Mouse (Mus musculus) hindbrain, embryonic 10.5 days (tissue): ENCODE data around the gene Asb10. TPM values are rescaled to one million over a fixed set of nuclear protein-coding genes. Genes with fewer than 3 reads are reported as not detected.
A peak's percentile ranks its signal among the peaks of the same experiment; 100 is the strongest.
"Not testable (repeated sequence)": the region's sequence is repeated elsewhere in the genome, so short reads cannot be mapped to it uniquely, and the experiment has no call there.

ENCODE experiments used
- DNase-seq: peaks from one replicate; pipeline ENCODE4 v3.0.0-alpha.2; 2017; ENCODE audit warnings: low spot score
- H3K27ac ChIP-seq: fragments of 300-500 bp; sonication (generic); 2 replicates; pipeline ENCODE4 v1.5.1; 2016; ENCODE audit warnings: mild to moderate bottlenecking, moderate library complexity
- H3K27me3 ChIP-seq: fragments of 300-500 bp; sonication (generic); 2 replicates; pipeline ENCODE4 v1.6.1; 2016; ENCODE audit warnings: mild to moderate bottlenecking; ENCODE audit not compliant: poor library complexity, insufficient read depth, severe bottlenecking
- H3K36me3 ChIP-seq: fragments of 300-500 bp; sonication (generic); 2 replicates; pipeline ENCODE4 v1.6.1; 2016; ENCODE audit warnings: mild to moderate bottlenecking, moderate library complexity
- H3K4me1 ChIP-seq: fragments of 300-500 bp; sonication (generic); replicated peaks from 2 replicates; pipeline ENCODE4 v1.6.1; 2016; ENCODE audit warnings: mild to moderate bottlenecking
- H3K4me3 ChIP-seq: fragments of 300-500 bp; sonication (generic); 2 replicates; pipeline ENCODE4 v1.5.1; 2016; ENCODE audit warnings: mild to moderate bottlenecking, moderate library complexity
- H3K9me3 ChIP-seq: fragments of 300-500 bp; sonication (generic); 2 replicates; pipeline ENCODE4 v1.6.1; 2016; ENCODE audit warnings: mild to moderate bottlenecking, moderate library complexity
- WGBS: fragments of 180-500 bp; shearing (Covaris S2); methylation state at CpG from one replicate; pipeline ENCODE4 v1.1.7; 2016; 5-methylcytosine and 5-hydroxymethylcytosine counted together
- polyA plus RNA-seq: library from polyadenylated mRNA; unstranded; fragments of >200 nt; fragmentation: Nextera tagmentation; extraction: Ambion mirVana; gene quantifications from 2 replicates; pipeline ENCODE4 v1.2.1, GENCODE M21; 2016

Asb10 gene
- 0.17 TPM in 1 of 2 replicates, not detected in the other for polyA plus RNA-seq

DNA sequence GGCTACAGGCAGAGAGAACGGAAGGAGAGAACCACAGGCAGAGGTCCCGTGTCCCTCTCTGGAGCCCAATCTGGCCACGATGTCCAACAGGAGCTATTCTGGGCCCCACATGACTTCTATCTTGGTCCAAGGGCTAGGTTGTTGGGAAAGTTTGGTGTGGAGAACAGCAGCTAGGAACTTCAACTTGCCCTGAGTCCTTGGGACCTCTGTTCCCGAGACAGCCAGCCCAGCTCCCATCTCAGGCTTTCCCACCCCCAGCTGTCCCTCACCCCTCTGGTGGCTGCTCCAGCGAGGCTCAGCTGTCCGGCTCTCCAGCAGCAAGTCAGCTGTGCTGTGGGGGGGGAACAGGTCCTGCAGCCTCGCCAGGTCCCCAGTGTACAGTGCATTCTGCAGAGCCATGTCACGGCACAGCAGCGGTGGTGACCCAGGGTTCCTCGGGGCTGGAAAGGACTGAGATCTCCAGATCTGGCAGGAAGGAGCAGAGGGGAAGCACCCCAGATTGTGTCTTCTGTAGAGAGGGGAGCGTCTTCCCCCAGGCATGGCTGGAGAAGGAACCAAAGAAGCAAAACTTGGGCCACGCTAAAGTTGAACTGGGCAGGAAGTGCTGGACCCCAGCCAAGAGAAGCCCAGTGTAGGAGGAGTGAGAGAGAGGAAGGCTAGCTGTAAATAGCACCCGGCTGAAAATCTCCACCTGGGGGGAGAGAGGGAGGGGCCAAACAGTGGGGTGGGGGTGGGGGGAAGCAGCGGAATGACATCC is at the start of gene Asb10:
Gene Asb10, minus strand, starts transcription at position 592 of the 757 bp plus-strand sequence.
- H3K4me1 ChIP-seq = peaks cover 30% of the 10 kb centered on the region
- H3K36me3 ChIP-seq = no peaks in the 10 kb centered on the region
- no peak within 1 kb of the TSS for H3K4me3 ChIP-seq
- H3K27ac ChIP-seq = peak within 1 kb of the TSS; percentile 36; the same call in 1 of the 2 replicates
- peak; percentile 13 for DNase-seq
- no peaks in the 10 kb centered on the region for H3K9me3 ChIP-seq
- WGBS = 46% methylated on average over 14 of the region's 14 CpGs
- peaks cover 25% of the 10 kb centered on the region; the same call in 1 of the 2 replicates for H3K27me3 ChIP-seq

DNA sequence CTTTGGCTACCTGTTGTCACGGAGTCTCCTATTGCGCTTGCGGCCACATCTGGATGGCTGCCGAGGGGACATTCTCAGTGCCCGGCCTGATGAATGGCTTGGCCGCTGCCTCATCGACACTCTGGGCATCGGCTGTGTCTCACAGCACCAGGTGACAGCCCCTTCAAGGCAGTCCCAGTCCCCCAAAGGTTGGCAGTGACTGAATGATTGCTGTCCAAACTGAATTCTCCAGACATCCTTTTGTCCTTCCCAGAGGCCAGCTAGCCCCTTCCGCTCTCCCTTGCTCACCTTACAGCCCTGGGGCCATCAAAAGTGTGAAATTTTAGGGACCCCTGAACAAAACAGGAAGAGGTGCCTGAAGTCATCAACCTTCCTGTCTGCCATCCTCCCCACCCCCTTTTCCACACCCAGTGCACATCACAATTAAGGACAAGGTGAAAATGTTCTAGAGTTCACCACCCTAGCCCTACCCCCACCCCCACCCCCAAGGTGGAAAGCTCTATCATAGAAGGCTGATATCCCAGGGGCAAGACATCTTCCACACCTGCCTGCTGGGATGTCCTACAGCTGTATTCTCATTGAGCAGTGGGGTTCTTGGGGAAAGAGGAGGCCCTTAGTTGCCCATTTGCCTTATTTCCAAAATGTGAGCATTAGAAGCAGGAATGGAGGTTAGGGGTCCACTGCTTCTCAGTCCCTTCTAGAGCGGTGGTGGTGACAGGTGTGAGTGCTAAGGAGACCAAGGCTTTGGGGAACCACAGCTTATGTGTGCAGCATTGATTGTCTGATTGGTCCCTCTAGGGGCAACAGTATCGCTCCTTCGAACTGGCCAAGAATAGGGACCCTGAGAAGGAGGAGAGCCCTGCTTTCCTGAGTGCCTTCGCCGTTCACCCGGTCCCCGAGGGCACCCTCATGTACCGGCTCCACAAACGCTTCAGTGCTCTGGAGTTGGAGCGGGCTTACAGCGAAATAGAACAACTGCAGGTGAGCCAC is 49.0 kb upstream of the Asb10 start:
- Histone ChIP-seq H3K4me1 (peaks cover 57% of the 10 kb centered on the region), H3K27ac (no peak overlapping the region), H3K9me3 (no peaks in the 10 kb centered on the region), H3K4me3 (no peak overlapping the region), H3K36me3 (peaks cover 67% of the 10 kb centered on the region), H3K27me3 (peaks cover 41% of the 10 kb centered on the region)
- WGBS = 90% methylated on average over 20 of the region's 20 CpGs
- no peak for DNase-seq

DNA sequence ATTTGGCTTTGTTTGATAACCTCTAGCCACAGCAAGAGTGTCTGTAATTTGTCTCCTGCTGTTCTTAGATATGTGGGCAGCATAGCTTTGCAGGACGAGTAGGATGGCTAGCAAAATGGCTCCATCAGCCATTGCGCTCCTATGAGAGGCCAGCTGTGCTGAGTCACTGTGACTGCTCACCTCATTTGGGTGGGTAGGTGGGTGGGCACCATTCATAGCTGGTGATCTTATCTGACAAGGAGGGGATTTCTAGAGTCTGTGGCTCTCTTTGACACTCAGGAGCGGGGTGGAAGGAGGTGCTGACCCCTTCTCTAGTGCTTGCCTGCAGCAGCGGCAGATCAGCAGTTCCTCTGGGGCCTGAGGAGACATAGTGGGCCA is 46.4 kb upstream of the Asb10 start:
- WGBS = 32% methylated on average over 4 of the region's 4 CpGs
- DNase-seq = peak; percentile 13
- H3K27ac ChIP-seq = peak overlapping the region; percentile 89
- peaks cover 41% of the 10 kb centered on the region for H3K36me3 ChIP-seq
- peaks cover 50% of the 10 kb centered on the region for H3K4me1 ChIP-seq
- peaks cover 23% of the 10 kb centered on the region for H3K27me3 ChIP-seq
- H3K4me3 ChIP-seq = peak overlapping the region; percentile 89
- no peaks in the 10 kb centered on the region for H3K9me3 ChIP-seq

DNA sequence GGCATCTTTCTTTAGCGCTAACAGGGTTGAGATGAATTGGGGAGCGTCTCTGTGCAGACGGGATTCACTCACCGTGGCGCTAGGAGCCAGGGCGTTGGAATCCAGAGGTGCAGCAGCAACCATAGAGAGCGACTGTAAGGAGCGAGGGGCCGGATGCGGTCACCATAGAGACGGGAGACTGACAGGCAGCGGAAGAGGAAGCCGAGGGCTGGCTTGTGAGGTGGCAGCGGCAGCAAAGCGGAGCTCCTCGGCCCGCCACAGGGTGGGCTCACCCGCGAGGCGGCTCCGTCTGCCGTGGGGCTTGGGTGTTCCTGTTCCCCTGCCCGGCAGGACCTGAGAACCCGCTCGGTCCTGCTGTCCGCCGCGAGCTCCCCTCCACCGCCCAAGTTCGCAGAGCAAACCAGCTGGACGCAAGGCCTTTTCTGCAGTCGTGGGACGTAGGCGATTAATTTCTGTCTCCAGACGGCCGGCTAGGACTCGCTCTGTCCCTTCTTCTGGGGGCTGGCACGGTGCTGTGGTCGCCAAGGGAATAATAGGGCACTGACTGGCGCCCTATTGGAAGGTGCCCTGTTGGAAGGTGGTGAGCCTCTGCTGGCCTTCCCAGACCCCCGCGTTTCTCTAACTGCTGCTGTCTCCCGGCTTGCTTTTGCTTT is 45.9 kb upstream of the Asb10 start, which contains the start of gene Chpf2:
Gene Chpf2, plus strand, starts transcription at position 195 of the 653 bp plus-strand sequence.
- H3K27me3 ChIP-seq = peaks cover 18% of the 10 kb centered on the region
- H3K36me3 ChIP-seq = peaks cover 36% of the 10 kb centered on the region
- peak within 1 kb of the TSS; percentile 89 for H3K27ac ChIP-seq
- no peaks in the 10 kb centered on the region for H3K9me3 ChIP-seq
- peaks cover 45% of the 10 kb centered on the region for H3K4me1 ChIP-seq
- DNase-seq = peak; percentile 91
- WGBS = under 1% methylated on average over 43 of the region's 43 CpGs
- H3K4me3 ChIP-seq = peak within 1 kb of the TSS; percentile 89

DNA sequence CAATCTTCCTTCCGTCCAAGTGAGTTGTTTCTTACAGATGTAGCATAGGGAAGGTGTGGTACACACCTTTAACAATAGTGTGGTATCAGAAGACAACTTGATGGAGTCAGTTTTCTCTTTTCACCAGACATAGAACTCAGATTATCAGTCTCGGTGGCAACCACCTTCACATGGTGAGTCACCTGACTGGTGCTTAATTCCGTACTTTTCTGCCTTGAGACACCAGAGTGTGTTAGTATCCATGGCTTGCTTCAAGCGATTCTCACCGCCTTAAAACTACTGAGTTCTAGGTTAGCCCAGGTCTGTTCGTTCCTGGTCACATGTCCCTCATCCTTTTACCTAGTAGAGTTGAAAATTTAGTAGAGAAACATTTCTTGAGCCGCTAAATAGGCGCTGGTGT is 45.3 kb upstream of the Asb10 start:
- DNase-seq = no peak
- peaks cover 30% of the 10 kb centered on the region for H3K36me3 ChIP-seq
- H3K9me3 ChIP-seq = no peaks in the 10 kb centered on the region
- WGBS = 14% methylated on average over 8 of the region's 8 CpGs
- H3K27ac ChIP-seq = peak overlapping the region; percentile 89
- H3K4me1 ChIP-seq = peaks cover 39% of the 10 kb centered on the region
- peak overlapping the region; percentile 89 for H3K4me3 ChIP-seq
- peaks cover 12% of the 10 kb centered on the region; the same call in 1 of the 2 replicates for H3K27me3 ChIP-seq

DNA sequence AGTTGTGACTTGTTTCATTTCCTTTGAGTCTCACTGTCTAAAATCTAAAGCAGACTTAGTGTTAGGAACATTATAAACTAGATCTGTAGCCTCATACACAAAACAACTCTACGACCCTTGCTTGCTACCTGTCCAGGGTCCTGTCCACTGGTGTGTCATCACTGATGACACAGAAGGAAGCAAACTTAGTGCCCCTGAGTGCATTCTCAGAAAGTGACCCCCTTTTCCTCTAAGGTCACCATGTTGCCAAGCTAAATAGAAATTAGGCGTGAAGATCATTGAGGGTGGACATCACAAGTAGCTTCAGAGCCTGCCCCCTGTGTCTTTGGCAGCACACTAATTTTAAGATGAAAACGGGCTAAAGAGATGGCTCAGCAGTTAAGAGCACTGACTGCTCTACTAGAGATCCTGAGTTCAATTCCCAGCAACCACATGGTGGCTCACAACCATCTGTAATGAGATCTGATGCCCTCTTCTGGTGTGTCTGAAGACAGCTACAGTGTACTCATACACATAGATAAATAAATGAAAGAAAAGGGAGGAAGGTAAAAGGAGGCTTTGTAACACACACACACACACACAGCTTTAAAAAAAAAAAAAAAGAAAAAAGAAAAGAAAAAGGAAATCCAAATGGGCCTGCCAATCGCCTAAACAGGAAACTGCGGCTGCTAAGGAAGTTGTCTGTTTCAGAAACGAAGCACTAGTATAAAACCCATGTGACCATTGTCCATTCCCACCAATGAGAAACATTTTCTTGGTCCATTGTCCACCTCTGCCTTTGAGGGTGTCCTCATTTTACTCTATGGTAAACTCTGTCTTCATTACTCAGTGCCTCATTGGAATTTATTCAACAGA is 37.6 kb upstream of the Asb10 start:
- Histone ChIP-seq H3K27me3 (no peaks in the 10 kb centered on the region), H3K4me3 (peak overlapping the region; percentile 87), H3K4me1 (peaks cover 22% of the 10 kb centered on the region), H3K36me3 (peaks cover 21% of the 10 kb centered on the region), H3K27ac (peak overlapping the region; percentile 93), H3K9me3 (no peaks in the 10 kb centered on the region)
- no peak for DNase-seq
- 71% methylated on average over 6 of the region's 6 CpGs for WGBS

DNA sequence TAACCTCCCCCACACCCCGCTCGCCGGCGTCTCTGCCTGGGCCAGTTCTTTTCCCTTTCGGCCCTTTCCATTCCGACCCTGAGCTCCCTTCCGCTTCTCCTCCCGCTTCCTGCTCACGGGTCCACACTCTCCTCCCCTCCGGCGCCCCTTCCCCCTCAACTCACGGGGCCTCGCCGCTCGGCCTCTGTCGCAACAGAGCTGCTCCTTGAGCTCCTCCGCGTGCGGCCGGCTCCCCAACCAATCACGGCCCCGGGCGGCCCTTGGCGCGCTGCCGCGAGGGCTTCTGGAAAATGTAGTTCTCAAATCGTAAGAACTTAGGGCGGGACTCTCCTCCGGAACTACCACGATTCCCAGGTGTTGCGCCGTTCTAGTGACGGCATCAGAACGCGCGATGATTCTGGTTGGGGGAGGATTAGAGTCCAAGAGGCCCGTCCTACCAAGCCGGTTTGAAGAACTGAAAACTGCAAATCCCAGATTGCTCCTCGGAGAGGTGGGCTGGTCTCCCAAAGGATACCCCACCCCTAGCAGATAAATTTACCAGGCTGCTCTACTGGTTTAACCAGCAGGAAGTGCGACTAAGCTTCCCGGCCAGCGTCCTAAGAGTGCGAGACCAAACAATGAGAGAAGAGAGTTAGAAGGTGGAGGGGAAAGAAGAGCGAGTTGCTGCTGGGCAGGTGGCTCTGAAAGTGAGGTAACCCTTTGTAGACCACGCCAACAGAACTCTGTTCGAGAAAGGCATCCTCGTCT is 36.6 kb upstream of the Asb10 start, which contains the start of gene Abcf2:
Gene Abcf2, minus strand, starts transcription at position 285 of the 747 bp plus-strand sequence.
- WGBS = under 1% methylated on average over 48 of the region's 48 CpGs
- peak within 1 kb of the TSS; percentile 93 for H3K27ac ChIP-seq
- peaks cover 22% of the 10 kb centered on the region for H3K4me1 ChIP-seq
- H3K27me3 ChIP-seq = no peaks in the 10 kb centered on the region
- DNase-seq = peak; percentile 100
- H3K4me3 ChIP-seq = peak within 1 kb of the TSS; percentile 87
- H3K9me3 ChIP-seq = no peaks in the 10 kb centered on the region
- peaks cover 31% of the 10 kb centered on the region for H3K36me3 ChIP-seq

DNA sequence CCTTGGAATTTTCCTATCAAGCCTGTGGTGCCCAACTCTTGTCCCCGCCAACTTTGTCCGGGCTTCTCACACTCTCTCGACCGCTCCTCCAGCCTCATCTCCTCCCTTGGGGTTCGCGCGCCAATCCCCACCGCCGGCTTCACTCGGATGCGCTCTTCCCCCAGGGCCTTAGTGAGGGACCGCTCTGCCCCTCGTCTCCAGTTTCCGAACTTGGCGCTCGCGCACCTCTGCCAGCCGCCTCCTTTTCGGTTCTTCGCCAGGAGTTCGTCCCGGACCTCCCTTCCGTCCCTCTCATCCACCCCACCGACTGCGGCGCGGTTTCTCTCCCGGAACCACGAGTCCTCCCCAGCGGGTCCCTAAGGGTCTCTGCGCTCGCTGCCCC is 36.0 kb upstream of the Asb10 start:
- H3K27ac ChIP-seq = peak overlapping the region; percentile 93
- H3K27me3 ChIP-seq = no peaks in the 10 kb centered on the region
- peak overlapping the region; percentile 87 for H3K4me3 ChIP-seq
- no peaks in the 10 kb centered on the region for H3K9me3 ChIP-seq
- WGBS = under 1% methylated on average over 32 of the region's 32 CpGs
- H3K4me1 ChIP-seq = peaks cover 22% of the 10 kb centered on the region
- DNase-seq = no peak
- H3K36me3 ChIP-seq = peaks cover 37% of the 10 kb centered on the region

DNA sequence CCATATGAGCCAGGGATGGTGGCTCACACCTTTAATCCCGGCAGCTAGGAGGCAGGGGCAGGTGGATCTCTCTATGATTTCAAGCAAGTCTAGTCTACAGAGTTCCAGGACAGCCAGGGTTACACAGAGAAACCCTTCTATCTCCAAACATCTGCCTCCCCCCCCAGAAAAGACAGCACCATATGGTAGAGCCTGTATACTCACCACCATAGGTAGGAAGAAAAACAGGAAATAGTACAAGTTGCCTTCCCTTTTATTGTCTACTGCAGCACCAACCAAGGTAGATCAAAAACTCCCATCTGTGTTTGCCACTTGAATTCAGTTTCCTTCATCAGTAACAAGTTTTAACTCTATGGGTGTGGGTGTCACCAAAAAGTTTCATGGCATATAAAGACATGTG is 35.2 kb upstream of the Asb10 start:
- 90% methylated on average over 1 of the region's 1 CpGs for WGBS
- Histone ChIP-seq H3K4me3 (peak overlapping the region; percentile 87), H3K4me1 (peaks cover 22% of the 10 kb centered on the region), H3K9me3 (no peaks in the 10 kb centered on the region), H3K27ac (no peak overlapping the region), H3K36me3 (peaks cover 45% of the 10 kb centered on the region), H3K27me3 (no peaks in the 10 kb centered on the region)
- DNase-seq = no peak

DNA sequence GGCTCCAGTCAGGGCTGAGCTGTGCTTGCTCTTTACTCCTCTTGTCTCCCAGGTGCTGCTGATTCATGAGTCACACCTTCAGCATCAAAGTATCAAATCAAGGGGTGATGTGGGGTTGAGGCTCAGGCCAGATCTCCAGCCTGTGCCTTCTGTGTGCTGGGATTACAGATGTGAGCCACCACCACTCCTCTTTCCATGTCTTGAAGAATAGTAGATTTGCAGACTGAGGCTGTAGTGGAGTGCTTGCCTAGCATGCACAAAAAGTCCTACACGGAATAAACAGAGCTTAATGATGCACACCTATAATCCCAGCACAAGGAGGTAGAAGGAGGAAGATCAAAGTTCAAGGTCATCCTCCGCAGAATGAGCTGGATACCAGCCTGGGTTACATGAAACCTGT is 15.9 kb upstream of the Asb10 start, which contains the start of gene 4931409K22Rik:
Gene 4931409K22Rik, minus strand, starts transcription at position 101 of the 400 bp plus-strand sequence.
- H3K9me3 ChIP-seq = peaks cover 4% of the 10 kb centered on the region; the same call in 1 of the 2 replicates
- 73% methylated on average over 2 of the region's 2 CpGs for WGBS
- no peak within 1 kb of the TSS for H3K27ac ChIP-seq
- no peak for DNase-seq
- H3K4me1 ChIP-seq = peaks cover 9% of the 10 kb centered on the region; the same call in 1 of the 2 replicates
- H3K36me3 ChIP-seq = no peaks in the 10 kb centered on the region
- H3K4me3 ChIP-seq = no peak within 1 kb of the TSS
- peaks cover 13% of the 10 kb centered on the region; the same call in 1 of the 2 replicates for H3K27me3 ChIP-seq

DNA sequence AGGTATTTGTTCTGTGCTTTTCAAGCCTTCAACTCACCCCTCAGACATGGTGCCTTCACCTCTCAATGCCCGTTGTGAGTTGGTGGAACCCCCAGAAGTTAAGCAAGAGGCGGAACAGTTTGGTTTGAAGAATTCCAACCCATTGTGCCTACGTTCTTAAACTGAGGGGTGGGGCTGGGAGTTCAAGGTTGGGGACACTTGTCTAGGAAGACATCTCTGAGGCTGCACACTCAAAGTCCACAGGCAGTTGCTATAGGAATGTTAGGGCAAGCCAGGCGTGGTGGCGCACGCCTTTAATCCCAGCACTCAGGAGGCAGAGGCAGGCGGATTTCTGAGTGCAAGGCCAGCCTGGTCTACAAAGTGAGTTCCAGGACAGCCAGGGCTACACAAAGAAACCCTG is 14.6 kb upstream of the Asb10 start:
- H3K9me3 ChIP-seq, H3K27ac ChIP-seq, DNase-seq, H3K36me3 ChIP-seq, H3K4me3 ChIP-seq: not testable (repeated sequence)
- Histone ChIP-seq H3K27me3 (peaks cover 21% of the 10 kb centered on the region; the same call in 1 of the 2 replicates), H3K4me1 (peaks cover 22% of the 10 kb centered on the region)
- 91% methylated on average over 7 of the region's 7 CpGs for WGBS
